Mouse (Mus musculus): ENCODE measurements around the gene Kdm5a. TPM values are rescaled to one million over a fixed set of nuclear protein-coding genes. Genes with fewer than 3 reads are reported as not detected.

Kdm5a gene
- polyA plus RNA-seq, 1 experiment from 2014 or later, result 15.9 TPM

GRCm38 (mm10) chr6:120443363-120444355 is 79.7 kb downstream of the Kdm5a start:
- Histone ChIP-seq H3K9ac (no peak overlapping the region), H3K4me3 (replicated peaks) (no peak overlapping the region), H3K36me3 (replicated peaks) (peaks cover 33% of the 10 kb centered on the region), H3K4me2 (no peak overlapping the region), H3K27me3 (no peaks in the 10 kb centered on the region), H3K9me3 (replicated peaks) (no peaks in the 10 kb centered on the region), H3K27ac (replicated peaks) (no peak overlapping the region), H3K4me1 (replicated peaks) (no peaks in the 10 kb centered on the region; the same call in 1 of the 2 replicates)
- 82% methylated on average over 14 of the region's 14 CpGs for whole genome bisulfite sequencing (ENCODE audit: insufficient replicate concordance)
- no peak for ATAC-seq (ENCODE audit: insufficient read depth)

DNA sequence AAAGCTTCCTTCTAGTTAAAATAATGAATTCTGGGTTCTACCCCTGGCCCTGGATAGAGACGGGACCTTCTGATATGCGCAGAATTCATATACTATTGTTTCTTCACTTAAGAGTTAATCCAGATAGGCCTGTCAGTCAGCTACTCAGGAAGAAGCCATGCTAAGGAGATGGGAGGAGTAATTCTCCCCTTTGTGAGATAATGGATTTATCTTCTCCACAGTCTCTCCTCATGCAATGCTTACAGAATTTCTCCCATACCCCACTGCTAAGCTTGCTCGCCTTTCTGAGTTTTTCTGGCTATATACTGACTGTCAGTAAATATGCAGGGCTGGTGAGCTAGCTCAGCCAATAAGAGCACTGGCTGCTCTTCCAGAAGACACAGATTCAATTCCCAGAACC is 86.3 kb downstream of the Kdm5a start:
- ATAC-seq (ENCODE audit: insufficient read depth), result no peak
- no peaks in the 10 kb centered on the region for H3K27me3 ChIP-seq
- no peak overlapping the region for H3K9ac ChIP-seq
- no peaks in the 10 kb centered on the region for H3K9me3 ChIP-seq (replicated peaks)
- no peak overlapping the region for H3K27ac ChIP-seq (replicated peaks)
- peaks cover 25% of the 10 kb centered on the region for H3K4me1 ChIP-seq (replicated peaks)
- WGBS (ENCODE audit: insufficient replicate concordance), result 49% methylated on average over 3 of the region's 3 CpGs
- no peak overlapping the region for H3K4me2 ChIP-seq
- H3K4me3 ChIP-seq (replicated peaks), result no peak overlapping the region
- H3K36me3 ChIP-seq (replicated peaks), result no peaks in the 10 kb centered on the region

GRCm38 (mm10) chr6:120452384-120453102 is 88.6 kb downstream of the Kdm5a start:
- peaks cover 25% of the 10 kb centered on the region for H3K4me1 ChIP-seq (replicated peaks)
- WGBS (ENCODE audit: insufficient replicate concordance), result 32% methylated on average over 11 of the region's 11 CpGs
- no peak overlapping the region for H3K4me2 ChIP-seq
- no peak overlapping the region for H3K27ac ChIP-seq (replicated peaks)
- H3K9me3 ChIP-seq (replicated peaks), result no peaks in the 10 kb centered on the region
- H3K36me3 ChIP-seq (replicated peaks), result no peaks in the 10 kb centered on the region
- no peak overlapping the region for H3K4me3 ChIP-seq (replicated peaks)
- H3K9ac ChIP-seq, result no peak overlapping the region
- no peak for ATAC-seq (ENCODE audit: insufficient read depth)
- H3K27me3 ChIP-seq, result no peaks in the 10 kb centered on the region

GRCm38 (mm10) chr6:120453103-120453445 is 89.2 kb downstream of the Kdm5a start:
- no peaks in the 10 kb centered on the region for H3K36me3 ChIP-seq (replicated peaks)
- ATAC-seq (ENCODE audit: insufficient read depth), result no peak
- H3K9ac ChIP-seq, result no peak overlapping the region
- H3K27ac ChIP-seq (replicated peaks), result no peak overlapping the region
- H3K4me1 ChIP-seq (replicated peaks), result peaks cover 25% of the 10 kb centered on the region
- 32% methylated on average over 5 of the region's 5 CpGs for WGBS (ENCODE audit: insufficient replicate concordance)
- H3K4me2 ChIP-seq, result no peak overlapping the region
- no peak overlapping the region for H3K4me3 ChIP-seq (replicated peaks)
- H3K9me3 ChIP-seq (replicated peaks), result no peaks in the 10 kb centered on the region
- H3K27me3 ChIP-seq, result no peaks in the 10 kb centered on the region

DNA sequence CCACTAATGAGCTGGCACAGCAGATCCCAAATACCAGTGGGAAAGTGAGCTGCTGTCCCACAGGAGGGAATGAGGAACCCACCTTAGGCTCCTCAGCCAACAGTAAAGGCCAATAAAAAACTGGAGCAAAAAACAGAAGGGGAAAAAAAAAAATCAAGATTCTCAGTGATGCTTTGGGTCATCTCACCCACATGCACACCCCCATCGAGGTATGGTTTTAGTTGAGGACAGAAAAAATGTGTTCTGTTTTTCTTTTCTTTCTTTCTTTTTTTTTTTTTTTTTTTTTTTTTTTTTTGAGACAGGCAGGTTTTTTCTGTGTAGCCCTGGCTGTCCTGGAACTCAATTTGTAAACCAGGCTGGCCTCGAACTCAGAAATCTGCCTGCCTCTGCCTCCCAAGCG is 89.6 kb downstream of the Kdm5a start:
- 71% methylated on average over 3 of the region's 3 CpGs for WGBS (ENCODE audit: insufficient replicate concordance)
- Histone ChIP-seq H3K4me3 (replicated peaks) (no peak overlapping the region), H3K4me2 (no peak overlapping the region), H3K27ac (replicated peaks) (no peak overlapping the region), H3K36me3 (replicated peaks) (no peaks in the 10 kb centered on the region), H3K27me3 (no peaks in the 10 kb centered on the region), H3K9ac (no peak overlapping the region), H3K4me1 (replicated peaks) (peaks cover 25% of the 10 kb centered on the region), H3K9me3 (replicated peaks) (no peaks in the 10 kb centered on the region)
- no peak for ATAC-seq (ENCODE audit: insufficient read depth)

DNA sequence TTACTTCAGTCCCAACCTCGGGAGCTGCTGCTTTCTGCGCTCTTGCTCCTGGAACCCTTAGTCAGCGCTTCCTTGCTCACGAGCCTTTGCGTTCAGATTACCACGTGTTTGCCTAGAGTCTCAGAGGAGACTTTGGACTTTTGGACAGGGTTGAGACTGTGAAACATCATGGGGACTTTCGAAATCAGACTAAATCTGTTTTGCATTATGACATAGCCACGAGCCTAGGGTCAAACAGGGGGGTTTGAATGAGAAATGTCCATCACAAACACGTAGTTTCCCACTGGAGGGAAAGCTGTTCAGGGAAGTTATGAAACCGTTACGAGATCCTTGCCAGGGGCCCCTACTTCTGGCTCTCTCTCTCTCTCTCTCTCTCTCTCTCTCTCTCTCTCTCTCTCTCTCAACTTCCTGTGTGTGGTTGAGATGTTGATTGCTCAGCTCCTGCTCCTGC is 90.7 kb downstream of the Kdm5a start:
- Histone ChIP-seq H3K9me3 (replicated peaks) (no peaks in the 10 kb centered on the region), H3K27me3 (no peaks in the 10 kb centered on the region), H3K36me3 (replicated peaks) (no peaks in the 10 kb centered on the region), H3K9ac (no peak overlapping the region), H3K4me1 (replicated peaks) (peaks cover 25% of the 10 kb centered on the region), H3K27ac (replicated peaks) (peak overlapping the region; percentile 38; the same call in 1 of the 2 replicates), H3K4me3 (replicated peaks) (no peak overlapping the region), H3K4me2 (peak overlapping the region; percentile 40)
- peak; percentile 72 for ATAC-seq (ENCODE audit: insufficient read depth)
- WGBS (ENCODE audit: insufficient replicate concordance), result 7% methylated on average over 11 of the region's 11 CpGs

- Histone ChIP-seq H3K36me3 (replicated peaks) (no peaks in the 10 kb centered on the region), H3K27me3 (peaks cover 16% of the 10 kb centered on the region), H3K9ac (no peak overlapping the region), H3K4me2 (no peak overlapping the region), H3K4me1 (replicated peaks) (peaks cover 22% of the 10 kb centered on the region), H3K27ac (replicated peaks) (no peak overlapping the region), H3K4me3 (replicated peaks) (no peak overlapping the region), H3K9me3 (replicated peaks) (no peaks in the 10 kb centered on the region)
- 40% methylated on average over 7 of the region's 7 CpGs for WGBS (ENCODE audit: insufficient replicate concordance)
- ATAC-seq (ENCODE audit: insufficient read depth), result no peak
Observed at GRCm38 (mm10) chr6:120457074-120457473, 93.2 kb downstream of the Kdm5a start.

DNA sequence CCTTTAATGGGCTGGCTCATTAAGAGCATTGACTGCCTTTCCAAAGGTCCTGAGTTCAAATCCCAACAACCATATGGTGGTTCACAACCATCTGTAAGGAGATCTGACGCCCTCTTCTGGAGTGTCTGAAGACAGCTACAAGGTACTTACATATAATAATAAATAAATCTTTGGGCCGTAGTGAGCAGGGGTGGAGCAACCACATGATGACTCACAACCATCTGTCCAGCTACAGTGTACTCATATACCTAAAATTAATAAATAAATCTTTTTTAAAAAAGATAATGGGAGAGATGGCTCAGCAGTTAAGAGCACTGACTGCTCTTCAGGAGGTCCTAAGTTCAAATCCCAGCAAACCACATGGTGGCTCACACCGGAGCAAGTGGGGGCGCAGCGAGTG is 93.8 kb downstream of the Kdm5a start:
- peaks cover 22% of the 10 kb centered on the region for H3K4me1 ChIP-seq (replicated peaks)
- H3K27me3 ChIP-seq, result peaks cover 21% of the 10 kb centered on the region
- no peak for ATAC-seq (ENCODE audit: insufficient read depth)
- H3K36me3 ChIP-seq (replicated peaks), result no peaks in the 10 kb centered on the region
- no peak overlapping the region for H3K27ac ChIP-seq (replicated peaks)
- H3K4me2 ChIP-seq, result no peak overlapping the region
- H3K4me3 ChIP-seq (replicated peaks), result no peak overlapping the region
- no peak overlapping the region for H3K9ac ChIP-seq
- 78% methylated on average over 5 of the region's 5 CpGs for WGBS (ENCODE audit: insufficient replicate concordance)
- H3K9me3 ChIP-seq (replicated peaks), result no peaks in the 10 kb centered on the region

- H3K4me3 ChIP-seq (replicated peaks), result no peak overlapping the region
- H3K36me3 ChIP-seq (replicated peaks), result no peaks in the 10 kb centered on the region
- no peak for ATAC-seq (ENCODE audit: insufficient read depth)
- H3K27ac ChIP-seq (replicated peaks), result no peak overlapping the region
- WGBS (ENCODE audit: insufficient replicate concordance), result 63% methylated on average over 15 of the region's 15 CpGs
- H3K4me2 ChIP-seq, result no peak overlapping the region
- H3K4me1 ChIP-seq (replicated peaks), result peaks cover 34% of the 10 kb centered on the region
- H3K9ac ChIP-seq, result no peak overlapping the region
- H3K27me3 ChIP-seq, result peaks cover 23% of the 10 kb centered on the region
- no peaks in the 10 kb centered on the region for H3K9me3 ChIP-seq (replicated peaks)
Observed at GRCm38 (mm10) chr6:120461217-120461616, 97.3 kb downstream of the Kdm5a start.

DNA sequence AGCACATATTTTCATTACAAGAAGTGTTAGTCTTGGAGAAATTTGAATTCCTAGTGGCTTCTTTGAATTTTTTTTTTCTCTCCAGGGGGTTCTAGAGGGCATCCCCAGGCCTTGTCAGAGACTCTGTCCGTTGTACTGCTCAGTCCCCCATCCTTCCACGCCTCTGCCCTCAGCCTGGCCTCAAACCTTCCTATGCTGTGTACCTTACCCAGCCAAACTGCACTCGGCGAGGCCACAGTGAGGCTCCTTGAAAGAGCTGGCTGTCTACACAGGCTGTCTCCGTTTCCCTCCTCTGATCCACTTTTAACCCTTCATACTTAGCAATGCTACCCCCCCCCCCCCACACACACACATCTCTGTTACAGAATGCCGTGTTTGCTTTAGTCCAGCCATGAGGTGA is 98.3 kb downstream of the Kdm5a start:
- Histone ChIP-seq H3K4me2 (no peak overlapping the region), H3K9me3 (replicated peaks) (no peaks in the 10 kb centered on the region), H3K36me3 (replicated peaks) (no peaks in the 10 kb centered on the region), H3K4me3 (replicated peaks) (no peak overlapping the region), H3K4me1 (replicated peaks) (peaks cover 45% of the 10 kb centered on the region), H3K27ac (replicated peaks) (no peak overlapping the region), H3K27me3 (peaks cover 23% of the 10 kb centered on the region), H3K9ac (no peak overlapping the region)
- WGBS (ENCODE audit: insufficient replicate concordance), result 54% methylated on average over 6 of the region's 6 CpGs
- no peak for ATAC-seq (ENCODE audit: insufficient read depth)
